In genomic region chr1:94078835-94079440, GRCm38 (mm10) we compare ENCODE assay signal across 8 mouse cellular contexts. TPM values are rescaled to one million over a fixed set of nuclear protein-coding genes. Genes with fewer than 3 reads are reported as not detected.
A peak's percentile ranks its signal among the peaks of the same experiment; 100 is the strongest.
DNase-seq lines count a peak whose midpoint lies in the region; ATAC-seq and TF ChIP-seq lines count a peak whose summit lies in the region.

No protein-coding gene starts in this region.

- TF ChIP-seq RAD21 in MEL (IDR thresholded peaks at IDR 0.05; ENCODE audit: low read depth, low read length), result no peak; the same call in none of the 2 replicates

- DNase-seq in MEL (ENCODE audit: low read depth, low spot score), result peak; percentile 95
- peak; percentile 80 to 85 for DNase-seq in cerebellum, adult 2 months
- DNase-seq in frontal cortex, postnatal 10 days (ENCODE audit: low spot score in 2 of 2), result peak; percentile 76 to 90
- peak; percentile 94 for DNase-seq in hindbrain, embryonic 14.5 days (ENCODE audit: low spot score)
- peak; percentile 79 to 95 for DNase-seq in layer of hippocampus, postnatal 25 days (ENCODE audit: extremely low spot score in 1 of 2, low spot score in 1 of 2)
- peak; percentile 84 for DNase-seq in lung, postnatal 25 days (ENCODE audit: low spot score)
- peak; percentile 71 for DNase-seq in retina, postnatal 7 days (ENCODE audit: low read depth, low spot score)
- peak; percentile 71 to 82 for DNase-seq in urinary bladder, adult 18-20 months (ENCODE audit: low spot score in 2 of 2)

- no peak overlapping the region for H3K4me2 ChIP-seq in hindbrain, embryonic 14.5 days (replicated peaks)

- no peaks in the 10 kb centered on the region for H3K9me3 ChIP-seq in MEL (replicated peaks; ENCODE audit: insufficient read depth, low read length)
- H3K9me3 ChIP-seq in hindbrain, embryonic 14.5 days (ENCODE audit: control insufficient read depth, low read length), result no peaks in the 10 kb centered on the region

- H3K27me3 ChIP-seq in MEL (ENCODE audit: control insufficient read depth in 1 of 2, insufficient read depth in 2 of 2, low read length in 2 of 2), result 0 out of 4 replicates have a peak, but pooled peaks cover 0 to 1% of the 10 kb centered on the region in 2 experiments
- no peaks in the 10 kb centered on the region for H3K27me3 ChIP-seq in cerebellum, adult 2 months (ENCODE audit: control insufficient read depth, insufficient read depth, low read length)
- H3K27me3 ChIP-seq in hindbrain, embryonic 14.5 days (ENCODE audit: control insufficient read depth, insufficient read depth, low read length), result no peaks in the 10 kb centered on the region

- 4% methylated on average over 9 of the region's 9 CpGs for WGBS in cerebellum, adult 2 months
- 7% methylated on average over 9 of the region's 9 CpGs for WGBS in hindbrain, embryonic 14.5 days

- TF ChIP-seq EP300 in MEL (IDR thresholded peaks at IDR 0.05; ENCODE audit: low read depth in 1 of 2, low read length in 2 of 2), result peak in 1 of 2 experiments; percentile 29; a peak in 1 of 4 replicates

- H3K4me1 ChIP-seq in MEL (ENCODE audit: control insufficient read depth in 1 of 2, insufficient read depth in 2 of 2, low read length in 2 of 2), result peaks cover 15 to 42% of the 10 kb centered on the region in 2 experiments
- H3K4me1 ChIP-seq in cerebellum, adult 2 months (ENCODE audit: control insufficient read depth, insufficient read depth, low read length), result no peaks in the 10 kb centered on the region
- H3K4me1 ChIP-seq in hindbrain, embryonic 14.5 days (replicated peaks; ENCODE audit: control insufficient read depth, insufficient read depth, low read length), result no peaks in the 10 kb centered on the region

- H3K27ac ChIP-seq in MEL (ENCODE audit: control insufficient read depth, low read depth, low read length), result peak overlapping the region; percentile 41; the same call in 1 of the 2 replicates
- H3K27ac ChIP-seq in cerebellum, adult 2 months (ENCODE audit: insufficient read depth, low read length), result no peak overlapping the region
- H3K27ac ChIP-seq in hindbrain, embryonic 14.5 days, result no peak overlapping the region

- H3K4me3 ChIP-seq in MEL (ENCODE audit: control insufficient read depth in 1 of 2, insufficient read depth in 1 of 2, low read depth in 2 of 2, low read length in 2 of 2), result peak overlapping the region in 1 of 2 experiments; percentile 9; a peak in 1 of 4 replicates
- H3K4me3 ChIP-seq in cerebellum, adult 2 months (replicated peaks; ENCODE audit: insufficient read depth, low read depth, low read length), result no peak overlapping the region
- no peak overlapping the region for H3K4me3 ChIP-seq in hindbrain, embryonic 14.5 days (replicated peaks; ENCODE audit: low read length)

- H3K9ac ChIP-seq in MEL (ENCODE audit: control insufficient read depth, low read depth, low read length, poor library complexity, severe bottlenecking), result peak overlapping the region; percentile 26; the same call in 1 of the 2 replicates
- H3K9ac ChIP-seq in hindbrain, embryonic 14.5 days, result no peak overlapping the region

- TF ChIP-seq CTCF in MEL (IDR thresholded peaks at IDR 0.05 in 2 of 3, conservative IDR thresholded peaks at IDR 0.05 in 1 of 3; ENCODE audit: control insufficient read depth in 1 of 3, insufficient read depth in 1 of 3, low read depth in 2 of 3, low read length in 3 of 3, poor library complexity in 1 of 3, severe bottlenecking in 1 of 3), result peak in 2 of 3 experiments; percentile 94 to 99; a peak in 5 of 6 replicates
- peak; percentile 96 for TF ChIP-seq CTCF in cerebellum, adult 2 months (IDR thresholded peaks at IDR 0.05; ENCODE audit: borderline replicate concordance, insufficient read depth, low read depth, low read length)

- peaks cover 0 to 39% of the 10 kb centered on the region in 2 experiments; a peak in 2 of 4 replicates for H3K36me3 ChIP-seq in MEL (ENCODE audit: control insufficient read depth in 1 of 2, insufficient read depth in 2 of 2, low read length in 2 of 2)
- no peaks in the 10 kb centered on the region for H3K36me3 ChIP-seq in hindbrain, embryonic 14.5 days (replicated peaks; ENCODE audit: control insufficient read depth, insufficient read depth)

- peak; percentile 91 for ATAC-seq in hindbrain, embryonic 14.5 days (ENCODE audit: low FRiP score)

- no peak for TF ChIP-seq POLR2A in MEL (IDR thresholded peaks at IDR 0.05; ENCODE audit: control insufficient read depth in 1 of 2, insufficient read depth in 1 of 2, low read depth in 1 of 2, low read length in 2 of 2, poor library complexity in 1 of 2)
- no peak for TF ChIP-seq POLR2A in cerebellum, adult 2 months (IDR thresholded peaks at IDR 0.05; ENCODE audit: borderline replicate concordance, insufficient read depth, low read length)

- no peaks in the 10 kb centered on the region for H3K79me2 ChIP-seq in MEL (ENCODE audit: control insufficient read depth, insufficient read depth, low read length, poor library complexity)

TF ChIP-seq in MEL, 35 proteins besides CTCF, POLR2A, EP300 and RAD21:
- TF ChIP-seq TAL1 (IDR thresholded peaks at IDR 0.05; ENCODE audit: low read length) (no peak), BHLHE40 (IDR thresholded peaks at IDR 0.05; ENCODE audit: borderline replicate concordance, low read depth, low read length) (peak; percentile 51; the same call in 1 of the 2 replicates), ZMIZ1 (IDR thresholded peaks at IDR 0.05; ENCODE audit: low read depth, low read length) (no peak), TCF12 (IDR thresholded peaks at IDR 0.05; ENCODE audit: low read depth, low read length) (peak; percentile 20; the same call in 1 of the 2 replicates), ELF1 (IDR thresholded peaks at IDR 0.05; ENCODE audit: low read depth, low read length) (0 out of 2 replicates have a peak, but pooled peaks have one; percentile 42), RCOR1 (IDR thresholded peaks at IDR 0.05; ENCODE audit: low read depth, low read length) (no peak), CHD1 (IDR thresholded peaks at IDR 0.05; ENCODE audit: low read depth, low read length) (0 out of 2 replicates have a peak, but pooled peaks have one; percentile 83), ZNF384 (IDR thresholded peaks at IDR 0.05; ENCODE audit: low read depth, low read length) (peak; percentile 96), POLR2AphosphoS2 (IDR thresholded peaks at IDR 0.05; ENCODE audit: low read length) (no peak), GATA1 (IDR thresholded peaks at IDR 0.05; ENCODE audit: low read depth, low read length) (0 out of 2 replicates have a peak, but pooled peaks have one; percentile 5), MYC (IDR thresholded peaks at IDR 0.05; ENCODE audit: low read depth, low read length) (0 out of 2 replicates have a peak, but pooled peaks have one; percentile 19), USF1 (IDR thresholded peaks at IDR 0.05; ENCODE audit: low read depth, low read length) (no peak), TBP (IDR thresholded peaks at IDR 0.05; ENCODE audit: low read depth, low read length) (peak; percentile 54; the same call in 1 of the 2 replicates), NELFE (IDR thresholded peaks at IDR 0.05; ENCODE audit: low read depth, low read length) (no peak), USF2 (IDR thresholded peaks at IDR 0.05; ENCODE audit: borderline replicate concordance in 1 of 2, insufficient read depth in 1 of 2, low read depth in 1 of 2, low read length in 2 of 2) (no peak), SIN3A (IDR thresholded peaks at IDR 0.05; ENCODE audit: low read length) (peak; percentile 88), ETS1 (IDR thresholded peaks at IDR 0.05; ENCODE audit: low read depth, low read length) (no peak; the same call in 1 of the 2 replicates), ZC3H11A (IDR thresholded peaks at IDR 0.05; ENCODE audit: low read depth, low read length) (peak; percentile 100), MYB (IDR thresholded peaks at IDR 0.05; ENCODE audit: low read depth, low read length) (no peak), SMC3 (IDR thresholded peaks at IDR 0.05; ENCODE audit: low read depth, low read length) (peak; percentile 100), MAX (IDR thresholded peaks at IDR 0.05; ENCODE audit: low read length) (no peak), MEF2A (IDR thresholded peaks at IDR 0.05; ENCODE audit: extremely low read depth, insufficient replicate concordance, low read depth, low read length, poor library complexity, severe bottlenecking) (no peak), KAT2A (conservative IDR thresholded peaks at IDR 0.05; ENCODE audit: low read depth, low read length) (no peak), MXI1 (IDR thresholded peaks at IDR 0.05; ENCODE audit: low read depth, low read length) (peak; percentile 72), HCFC1 (IDR thresholded peaks at IDR 0.05; ENCODE audit: low read depth, low read length) (peak; percentile 64), CHD2 (IDR thresholded peaks at IDR 0.05; ENCODE audit: low read length) (no peak)

RNA-seq across cellular contexts. Expression of gene Pdcd1, which starts 26.6 kb away (rescaled TPM):
- total RNA-seq in MEL (2012; rRNA removed), result 0.20 TPM in 1 of 2 replicates, not detected in the other
- under 1 TPM in 1 of 2 experiments, not detected in 1; 0.13 TPM for polyA plus RNA-seq in MEL (2012; ENCODE audit: insufficient read depth in 1 of 2, insufficient read length in 2 of 2, low read depth in 1 of 2, low replicate concordance in 2 of 2, missing spikeins in 1 of 2)
- 0.07 TPM in 1 of 2 replicates, not detected in the other for polyA plus RNA-seq in cerebellum, adult 2 months (2012; rRNA removed)
- polyA plus RNA-seq in hindbrain, embryonic 14.5 days (2014; fragmentation: Nextera tagmentation; extraction: Ambion mirVana), result not detected in 2 replicates
- under 1 TPM; 0.17 to 0.31 TPM for total RNA-seq in layer of hippocampus, postnatal 25 days (2021)

RNA-seq across cellular contexts. Expression of gene Neu4, which starts 58.7 kb away (rescaled TPM):
- not detected in 2 replicates for total RNA-seq in MEL (2012; rRNA removed)
- polyA plus RNA-seq in MEL (2012; ENCODE audit: insufficient read depth in 1 of 2, insufficient read length in 2 of 2, low read depth in 1 of 2, low replicate concordance in 2 of 2, missing spikeins in 1 of 2), result not detected
- polyA plus RNA-seq in cerebellum, adult 2 months (2012; rRNA removed), result 5.4 and 5.9 TPM in 2 replicates
- polyA plus RNA-seq in hindbrain, embryonic 14.5 days (2014; fragmentation: Nextera tagmentation; extraction: Ambion mirVana), result 0.04 and 0.16 TPM in 2 replicates
- total RNA-seq in layer of hippocampus, postnatal 25 days (2021), result 10 to 100 TPM; 15.3 to 17.6 TPM
